Mouse (Mus musculus) gastrocnemius, postnatal 36 days (tissue): ENCODE data around the gene Herc6. TPM values are rescaled to one million over a fixed set of nuclear protein-coding genes. Genes with fewer than 3 reads are reported as not detected.
"Not testable (repeated sequence)": the region's sequence is repeated elsewhere in the genome, so short reads cannot be mapped to it uniquely, and the experiment has no call there.

Experiments used
- DNase-seq, 2 experiments: peaks; one replicate each; pipeline ENCODE4 v3.0.0; 2022
- intact Hi-C: fragments of 180-260 bp; cut with DNase I; formaldehyde crosslinking; loops from one replicate; pipeline ENCODE4 v1.15.1; 2025
- long read RNA-seq, 2 experiments: library from polyadenylated mRNA; stranded (forward); transcript quantifications; one replicate each; pipeline ENCODE4 v2.0.0; 2021
- total RNA-seq, 2 experiments: library from RNA; stranded (reverse); gene quantifications; 2 replicates each; pipeline ENCODE4 v1.2.3; 2021

The Herc6 gene
- 1 to 10 TPM; 1.8 TPM for total RNA-seq
- long read RNA-seq, experiment 1: 0 reads
- long read RNA-seq, experiment 2, full-length matches to known transcripts: 1 of 2 reads
- long read RNA-seq, experiment 2, partial matches to known transcripts: 1 of 2 reads
- long read RNA-seq, experiment 2, other reads (novel, unspliced or antisense): 0 of 2 reads

DNA sequence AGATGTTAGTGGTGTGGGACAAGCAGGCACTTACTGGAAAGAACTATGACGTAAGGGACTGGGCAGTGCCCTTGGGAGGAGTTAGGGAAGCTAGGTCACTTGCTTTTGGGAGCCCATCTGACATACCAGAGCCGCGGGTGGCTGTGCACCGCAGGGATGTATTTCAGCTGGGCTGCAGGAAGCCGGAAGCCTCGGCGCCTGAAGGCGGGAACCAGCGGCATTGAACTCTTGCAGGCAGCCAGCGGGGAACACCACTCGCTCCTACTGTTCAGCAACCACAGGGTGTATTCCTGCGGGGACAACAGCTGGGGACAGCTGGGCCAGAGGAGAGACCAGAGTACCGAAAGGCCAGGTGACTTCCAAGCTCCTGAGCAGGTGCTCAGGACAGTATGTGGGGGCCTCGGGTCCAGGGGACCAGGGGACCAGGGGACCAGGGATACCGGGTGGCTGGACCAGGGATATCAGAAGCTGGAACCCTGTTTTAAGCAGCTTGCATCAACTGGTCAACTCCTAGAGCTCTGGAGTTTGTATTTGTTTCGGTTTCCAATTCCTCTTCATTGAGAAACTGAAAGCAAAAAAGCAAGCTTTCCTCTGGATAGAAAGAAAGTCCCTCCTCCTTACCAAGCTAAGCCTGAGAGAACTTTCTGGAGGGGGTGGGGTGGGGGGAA, at the start of gene Herc6:
Gene Herc6 (plus strand): TSS at position 120 of the 668 bp plus-strand sequence.
- intact Hi-C loops: no loop called here
- peak; percentile 43 to 53 for DNase-seq

DNA sequence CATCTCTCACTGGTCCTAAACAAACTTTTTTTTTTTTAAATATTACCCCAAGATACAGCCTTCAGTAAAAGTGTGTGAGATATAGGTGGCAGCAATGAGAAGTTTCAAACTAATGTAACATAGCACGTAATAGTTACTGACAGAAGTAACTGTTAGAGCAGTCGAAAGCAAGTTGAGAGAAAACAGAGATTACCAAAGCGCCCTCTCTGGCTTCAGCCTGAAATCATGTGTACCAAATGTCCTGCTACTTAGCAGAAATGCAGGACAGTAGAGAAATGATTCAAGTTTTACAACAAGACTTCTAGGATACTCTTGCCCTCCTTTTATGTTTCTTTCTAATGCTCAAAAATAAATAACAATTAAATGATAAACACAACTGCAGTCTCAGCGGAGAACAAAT, 49.8 kb upstream of the Herc6 start:
- intact Hi-C loops: no loop called here

DNA sequence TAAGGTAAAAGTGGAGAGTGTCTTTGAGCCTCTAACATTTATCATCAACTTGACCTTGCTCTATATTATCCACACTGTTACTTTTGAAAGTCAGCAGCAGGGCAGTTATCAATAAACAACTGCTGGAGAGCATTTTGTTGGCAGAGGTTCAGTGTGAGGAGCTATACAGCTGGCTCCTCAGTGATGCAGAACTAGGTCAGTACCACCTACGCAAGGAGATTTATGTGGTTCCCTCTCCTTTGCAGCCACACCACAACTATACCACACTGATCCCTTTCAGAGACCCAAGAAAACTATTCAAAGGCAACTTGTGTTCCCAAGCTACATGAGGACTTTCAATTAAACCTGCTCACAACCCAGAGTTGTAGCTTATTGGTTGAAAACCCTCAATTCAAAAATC, 49.4 kb upstream of the Herc6 start:
- no peak for DNase-seq
- intact Hi-C loops: no loop called here

More for the DNA sequence above, 49.8 kb upstream of the Herc6 start:
- DNase-seq: no peak

GRCm38 (mm10) chr6:57532022-57532421, 48.8 kb upstream of the Herc6 start:
- intact Hi-C loops: no loop called here
- DNase-seq: no peak

DNA sequence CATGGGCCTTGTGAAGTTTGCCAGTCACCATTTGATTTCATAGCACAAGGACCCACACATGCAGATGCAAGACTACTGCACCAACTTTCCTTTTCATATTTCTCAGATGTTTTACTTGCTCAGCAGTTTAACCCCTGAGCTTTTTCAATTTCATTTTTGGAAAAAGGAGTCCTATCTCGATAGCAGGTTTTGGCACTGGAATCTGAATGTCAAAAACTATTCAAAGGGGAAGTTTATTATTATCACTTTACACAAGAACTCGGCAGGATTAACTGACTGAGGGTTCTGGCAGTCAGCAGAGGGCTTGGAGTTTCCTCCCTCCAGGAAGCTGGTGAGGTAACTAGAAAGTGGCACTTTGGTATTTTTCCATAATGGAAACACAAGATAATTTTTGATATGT, 47.4 kb upstream of the Herc6 start:
- intact Hi-C loops: no loop called here
- DNase-seq: no peak

DNA sequence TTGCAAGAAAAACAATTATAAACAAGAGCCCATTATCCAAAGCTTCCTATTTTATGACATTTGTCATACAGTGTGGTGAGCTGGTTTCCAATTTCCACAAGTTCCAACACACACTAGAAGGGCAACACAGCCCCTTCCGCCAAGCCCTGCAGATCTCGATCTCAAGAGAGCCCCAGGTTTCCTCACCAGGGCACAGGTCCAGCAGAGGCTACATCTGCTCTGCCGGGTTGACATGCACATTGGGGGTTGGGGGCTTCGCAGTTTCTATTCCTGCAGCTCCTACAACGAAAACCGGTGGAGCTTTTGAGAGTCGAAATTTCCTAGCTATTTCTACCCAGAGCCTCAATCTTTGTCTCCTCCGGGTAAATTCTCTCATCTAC, 46.6 kb upstream of the Herc6 start:
- DNase-seq: no peak

GRCm38 (mm10) chr6:57534611-57535286, 46.1 kb upstream of the Herc6 start:
- peak; percentile 9 to 34 for DNase-seq
- intact Hi-C loops: no loop called here

More for the DNA sequence above, 46.6 kb upstream of the Herc6 start:
- intact Hi-C loops: no loop called here

- intact Hi-C loops: no loop called here
- DNase-seq: peak; percentile 98 to 99
Measured at GRCm38 (mm10) chr6:57535386-57535936, 45.3 kb upstream of the Herc6 start, which contains the start of gene Ppm1k. Gene Ppm1k, minus strand, starts transcription at chr6:57535468.

DNA sequence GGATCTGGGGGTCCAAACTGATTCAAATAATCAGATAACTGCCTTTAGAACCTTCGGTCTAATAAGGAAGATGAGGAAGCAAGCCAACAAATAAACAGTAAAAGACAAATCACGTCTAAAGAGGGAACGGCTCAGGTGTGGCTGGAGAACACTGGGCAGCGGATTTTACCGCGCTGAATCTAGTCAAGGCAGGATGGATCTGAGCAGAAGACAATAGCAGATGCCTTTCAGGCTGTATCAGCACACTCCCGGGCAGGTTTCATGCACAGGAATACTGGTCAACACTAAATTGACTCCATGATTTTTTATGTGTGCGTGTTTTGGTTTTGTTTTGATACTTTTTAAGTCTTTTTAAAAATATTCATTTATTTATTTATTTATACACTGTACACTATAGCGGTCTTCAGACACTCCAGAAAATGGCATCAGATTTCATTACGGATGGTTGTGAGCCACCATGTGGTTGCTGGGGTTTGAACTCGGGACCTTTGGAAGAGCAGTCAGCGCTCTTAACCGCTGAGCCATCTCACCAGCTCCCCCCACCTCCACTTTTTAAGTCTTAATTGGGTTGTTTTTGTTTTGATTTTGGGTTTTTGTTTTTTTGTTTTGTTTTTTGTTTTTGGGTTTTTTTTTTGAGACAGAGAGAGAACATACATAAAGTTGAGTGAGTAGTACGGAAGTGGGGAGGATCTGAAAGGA, 44.7 kb upstream of the Herc6 start:
- intact Hi-C loops: no loop called here

DNA sequence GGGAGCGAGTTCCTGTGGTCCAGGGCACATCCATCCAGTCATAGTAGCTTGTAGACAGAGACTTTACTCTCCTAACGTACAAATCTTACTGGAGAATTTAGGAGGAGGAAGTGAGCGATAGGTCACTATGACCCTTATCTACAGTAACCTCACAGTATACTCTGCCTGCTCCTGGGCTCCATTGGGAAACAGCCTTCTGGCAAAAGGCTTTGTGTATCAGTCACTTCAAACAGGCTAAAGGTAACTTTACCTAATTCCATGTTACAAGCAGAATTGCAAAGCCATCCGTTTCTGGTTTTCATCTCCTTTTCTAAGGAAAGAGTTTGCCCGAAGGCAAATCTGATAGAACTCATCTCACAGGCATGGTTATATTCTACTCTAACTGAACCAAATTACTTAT, 42.9 kb upstream of the Herc6 start:
- intact Hi-C loops: no loop called here
- no peak for DNase-seq

More for the DNA sequence above, 44.7 kb upstream of the Herc6 start:
- DNase-seq: no peak

DNA sequence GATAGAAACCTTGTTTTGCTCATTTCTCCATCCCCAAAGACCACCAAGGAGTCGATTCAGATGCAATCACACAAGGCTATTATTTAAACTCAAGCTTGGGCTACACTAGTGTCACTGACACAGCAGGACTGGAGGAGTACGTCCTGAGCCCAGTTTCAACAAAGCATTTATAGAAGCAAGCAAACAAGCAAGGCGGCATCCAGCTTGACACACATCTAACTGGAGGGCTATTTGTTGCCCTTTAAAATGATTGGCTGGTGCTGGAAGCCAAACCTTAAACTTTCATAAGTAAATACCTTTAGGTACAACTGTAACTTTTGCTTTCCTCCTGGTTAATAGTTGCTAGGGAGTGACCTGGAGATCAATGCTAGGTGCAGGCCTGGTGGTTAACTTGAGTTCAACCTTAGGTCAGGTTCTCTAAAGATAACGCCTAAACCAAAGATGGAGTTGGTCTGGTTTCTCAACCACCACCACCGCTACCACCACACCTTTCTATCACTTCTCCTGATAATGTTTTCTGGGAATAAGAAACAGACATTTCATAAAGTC, 39.8 kb upstream of the Herc6 start:
- intact Hi-C loops: no loop called here
- no peak for DNase-seq

DNA sequence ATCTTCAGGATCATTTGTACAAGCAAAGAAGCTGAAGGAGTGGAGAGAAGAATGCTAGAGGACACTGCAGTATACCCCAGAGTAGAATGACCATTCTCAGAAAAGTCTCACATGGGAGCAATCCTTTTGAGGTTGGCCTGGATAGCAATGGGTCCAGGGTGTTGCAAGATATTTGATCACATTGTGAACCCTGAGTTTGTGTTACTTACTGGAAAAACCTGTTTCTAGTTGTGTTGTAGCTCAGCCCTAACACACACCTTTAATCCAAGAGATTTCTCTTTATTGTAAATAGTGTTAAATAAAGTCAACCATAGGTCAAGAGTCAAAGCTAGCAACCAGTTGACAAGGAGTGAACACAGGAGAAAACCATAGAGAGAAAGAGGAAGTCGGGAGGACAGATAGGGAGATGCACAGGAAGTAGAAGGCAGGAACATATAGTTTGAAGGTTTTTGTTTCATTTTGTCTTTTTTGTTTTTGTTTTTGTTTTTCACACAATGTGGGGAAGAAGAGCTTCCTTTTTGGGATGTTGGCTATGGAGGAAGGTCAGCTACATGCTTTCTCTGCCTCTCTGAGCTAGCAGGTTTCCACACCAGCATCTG, 39.0 kb upstream of the Herc6 start:
- no peak for DNase-seq
- intact Hi-C loops: no loop called here

DNA sequence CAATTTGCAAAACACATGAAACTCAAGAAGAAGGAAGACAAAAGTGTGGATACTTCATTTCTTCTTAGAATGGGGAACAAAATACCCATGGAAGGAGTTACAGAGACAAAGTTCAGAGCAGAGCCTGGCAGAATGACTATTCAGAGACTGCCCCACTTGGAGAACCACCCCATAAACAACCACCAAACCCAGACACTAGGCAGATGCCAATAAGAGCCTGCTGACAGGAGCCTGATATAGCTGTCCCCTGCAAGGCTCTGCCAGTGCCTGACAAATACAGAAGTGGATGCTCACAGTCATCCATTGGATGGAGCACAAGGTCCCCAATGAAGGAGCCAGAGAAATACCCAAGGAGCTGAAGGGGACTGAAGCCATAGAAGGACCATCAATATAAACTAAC, 37.2 kb upstream of the Herc6 start:
- not testable (repeated sequence) for DNase-seq

DNA sequence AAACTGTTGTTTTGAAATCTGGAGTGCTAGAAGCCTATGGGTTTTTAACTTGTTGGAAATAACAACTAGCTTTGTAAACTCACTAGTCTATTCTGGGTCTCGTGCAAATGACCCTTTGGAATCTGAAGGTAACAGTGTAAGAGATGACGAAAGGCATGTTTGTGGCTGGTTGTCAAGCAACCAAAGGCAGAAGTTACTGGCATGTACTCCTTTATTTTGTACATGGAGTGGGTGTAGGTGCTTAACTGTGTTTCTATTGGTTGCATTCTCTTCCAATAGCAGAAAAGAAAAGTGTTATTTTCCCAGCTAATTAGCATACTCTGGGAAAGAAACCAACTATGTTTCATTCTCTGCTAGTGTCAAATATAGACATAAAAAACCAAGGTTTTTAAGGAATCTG, 35.9 kb upstream of the Herc6 start:
- DNase-seq: no peak
- intact Hi-C loops: no loop called here

More for the DNA sequence above, 37.2 kb upstream of the Herc6 start:
- intact Hi-C loops: not testable (repeated sequence)

DNA sequence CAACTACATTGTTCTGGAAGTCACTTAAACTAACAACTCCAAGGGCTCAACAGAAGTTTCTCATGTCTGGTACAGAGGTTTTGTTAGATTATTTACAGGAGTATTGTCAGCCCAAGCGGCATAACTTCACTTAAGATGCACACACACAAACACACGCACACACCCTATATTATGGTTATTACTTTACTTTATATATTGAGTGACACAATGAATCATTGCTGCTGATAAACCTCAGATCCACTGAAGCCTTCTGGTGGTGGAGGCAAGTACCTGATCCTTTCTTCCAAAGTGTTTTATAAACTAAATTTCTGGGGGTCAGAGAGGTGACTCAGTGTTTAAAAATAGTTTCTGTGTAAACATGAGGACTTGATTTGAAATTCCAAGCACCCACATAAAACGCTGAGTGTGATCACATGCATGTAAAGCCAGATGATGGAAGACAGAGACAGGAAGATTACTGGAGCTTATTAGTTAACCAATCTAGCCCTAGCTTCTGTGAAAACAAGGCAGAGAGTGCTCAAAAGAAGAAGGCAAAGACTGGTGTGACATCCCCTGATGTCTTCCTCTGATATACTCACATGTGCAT, 29.5 kb upstream of the Herc6 start:
- intact Hi-C loops: no loop called here
- no peak for DNase-seq

GRCm38 (mm10) chr6:57557796-57558317, 22.9 kb upstream of the Herc6 start:
- intact Hi-C loops: no loop called here
- DNase-seq: no peak

DNA sequence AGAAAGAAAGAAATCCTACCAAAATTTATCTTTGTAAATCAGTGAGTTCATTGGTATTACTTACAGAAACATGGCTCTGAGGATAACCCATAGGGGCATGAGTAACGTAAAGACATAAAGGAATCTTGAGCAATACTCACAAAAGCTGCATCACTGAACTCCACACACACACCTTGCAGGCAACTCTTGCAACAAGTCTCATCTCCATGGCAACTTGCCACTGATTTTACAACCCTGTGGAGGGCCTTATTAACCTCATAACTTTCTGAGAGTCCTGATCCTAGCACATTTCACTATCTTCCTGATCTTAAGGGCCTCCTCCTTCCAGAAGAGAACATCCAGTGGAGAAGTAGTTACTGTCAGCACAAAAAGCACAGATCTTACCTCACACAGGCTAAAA, 17.3 kb upstream of the Herc6 start:
- intact Hi-C loops: no loop called here

DNA sequence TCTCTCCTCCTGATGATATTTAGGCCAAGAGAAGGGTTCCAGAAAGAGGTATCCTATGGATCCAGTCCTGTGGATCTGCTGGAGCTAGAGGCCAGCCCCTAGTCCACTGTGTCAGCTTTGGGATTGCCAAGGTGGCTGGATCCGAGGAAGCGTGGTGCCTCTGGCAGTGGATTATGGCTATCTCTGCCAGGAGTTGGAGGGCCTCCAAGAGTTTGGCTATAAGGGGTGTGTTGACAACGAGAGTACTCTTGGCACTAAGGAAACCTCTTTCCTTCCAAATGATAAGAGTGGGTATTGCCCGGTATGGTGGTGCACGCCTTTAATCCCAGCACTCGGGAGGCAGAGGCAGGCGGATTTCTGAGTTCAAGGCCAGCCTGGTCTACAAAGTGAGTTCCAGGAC, 15.3 kb upstream of the Herc6 start:
- DNase-seq: peak in 1 of 2 experiments; percentile 4
- intact Hi-C loops: no loop called here

More for the DNA sequence above, 17.3 kb upstream of the Herc6 start:
- no peak for DNase-seq

- intact Hi-C loops: no loop called here
- no peak for DNase-seq
Measured at GRCm38 (mm10) chr6:57567630-57568029, 13.2 kb upstream of the Herc6 start.
